Mouse (Mus musculus) spleen, adult 2 months (tissue): ENCODE results near the gene Mff.

Experiments used
- CTCF ChIP-seq: fragments of 200-500 bp; IDR thresholded peaks from 2 replicates; pipeline ENCODE4 v1.5.1; 2011; ENCODE audit warnings: mild to moderate bottlenecking, inconsistent platforms; ENCODE audit not compliant: insufficient read depth, insufficient read length, insufficient replicate concordance; ENCODE audit errors: extremely low read depth
- POLR2A ChIP-seq: fragments of 200-500 bp; IDR thresholded peaks from 2 replicates; pipeline ENCODE4 v1.6.1; 2011; ENCODE audit warnings: low read depth, low read length, inconsistent platforms

- TF ChIP-seq CTCF (no peak), POLR2A (no peak)
Measured at GRCm38 (mm10) chr1:82747714-82748452, 23.2 kb downstream of the Mff start.
